Mouse (Mus musculus): ENCODE data around the gene Ppp1r37. TPM values are rescaled to one million over a fixed set of nuclear protein-coding genes. Genes with fewer than 3 reads are reported as not detected.
"Not testable (repeated sequence)": the region's sequence is repeated elsewhere in the genome, so short reads cannot be mapped to it uniquely, and the experiment has no call there.

Gene Ppp1r37
- total and polyA plus RNA-seq, 2 experiments from 2014 or later, result 28.1 to 127 TPM

DNA sequence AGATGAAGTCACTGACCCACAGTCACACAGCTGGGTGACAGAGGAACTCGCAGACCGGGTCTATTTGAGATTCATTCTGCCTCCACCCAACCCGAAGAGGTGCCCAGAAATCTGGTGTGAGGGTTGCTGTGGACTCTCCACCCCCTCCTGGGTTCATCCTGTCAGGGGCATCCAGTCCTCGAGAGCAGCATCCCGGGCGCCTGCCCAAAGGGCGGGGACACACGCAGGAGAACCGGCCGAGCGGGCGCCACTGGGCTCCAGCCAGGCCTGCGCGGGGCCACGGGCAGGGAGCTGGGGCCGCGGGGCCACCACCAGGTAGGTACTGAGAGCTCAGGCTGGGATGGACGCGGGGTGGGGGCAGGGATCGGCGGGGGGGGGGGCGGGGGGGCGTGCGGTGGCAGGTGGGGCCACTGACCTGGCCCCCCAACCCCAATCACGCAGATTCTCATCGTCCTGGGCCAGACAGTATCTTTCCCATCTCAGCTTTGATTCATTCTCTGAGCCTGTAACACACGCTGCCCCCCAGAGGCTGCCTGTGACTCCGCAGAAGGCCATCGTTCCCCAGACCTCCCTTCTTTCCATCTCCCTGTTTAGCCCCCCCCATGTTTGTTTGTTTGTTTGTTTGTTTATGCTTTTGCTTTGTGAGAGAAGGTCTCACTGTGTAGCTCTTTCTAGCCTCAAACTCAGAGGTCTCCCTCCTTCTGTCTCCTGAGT lies 45.1 kb downstream of the Ppp1r37 start, which contains the start of gene Nkpd1:
Gene Nkpd1 (plus strand): TSS at position 187 of the 714 bp plus-strand sequence.
- H3K36me3 ChIP-seq (ENCODE audit: insufficient read depth, low read length), result no peaks in the 10 kb centered on the region
- peaks cover 37% of the 10 kb centered on the region for H3K27me3 ChIP-seq (ENCODE audit: insufficient read depth, low read length)
- no peak within 1 kb of the TSS for H3K27ac ChIP-seq (ENCODE audit: low read depth, low read length)
- peak within 1 kb of the TSS; percentile 15; the same call in 1 of the 2 replicates for H3K4me3 ChIP-seq (ENCODE audit: low read depth, low read length)
- ATAC-seq (ENCODE audit: low FRiP score), result peak; percentile 21; the same call in 1 of the 2 replicates
- no peak for DNase-seq (ENCODE audit: low spot score)
- peak within 1 kb of the TSS; percentile 48 for H3K4me2 ChIP-seq (ENCODE audit: low read depth, low read length, poor library complexity, severe bottlenecking)
- H3K9ac ChIP-seq (replicated peaks; ENCODE audit: low read length, poor library complexity, severe bottlenecking), result peak within 1 kb of the TSS; percentile 47; the same call in 1 of the 2 replicates
- peaks cover 3% of the 10 kb centered on the region; the same call in 1 of the 2 replicates for H3K4me1 ChIP-seq (ENCODE audit: insufficient read depth, low read length)
- TF ChIP-seq CTCF (IDR thresholded peaks at IDR 0.05), result peak; percentile 70
- WGBS, result 7% methylated on average over 22 of the region's 29 CpGs
- no peaks in the 10 kb centered on the region for H3K9me3 ChIP-seq (ENCODE audit: low read length)

DNA sequence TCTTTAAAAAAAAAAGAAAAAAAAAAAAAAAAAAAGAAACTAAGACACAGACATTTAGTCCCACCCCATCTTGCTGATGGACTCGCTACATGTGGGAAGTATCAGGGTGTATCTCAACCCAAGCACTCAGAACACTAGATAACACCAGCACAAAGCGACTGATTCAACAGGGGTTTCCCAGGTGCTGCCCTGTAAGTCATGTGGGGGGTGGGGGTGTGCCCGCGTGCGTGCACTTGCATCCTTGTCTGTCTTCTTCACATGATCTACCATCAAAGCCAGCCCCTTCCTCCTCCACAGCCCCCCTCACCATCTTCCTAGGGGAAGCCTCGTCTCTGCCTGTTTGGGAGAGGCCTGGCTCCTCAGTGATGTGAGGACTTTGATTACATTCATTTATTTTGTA lies 50.5 kb downstream of the Ppp1r37 start:
- Histone ChIP-seq H3K4me2 (ENCODE audit: low read depth, low read length, poor library complexity, severe bottlenecking) (no peak overlapping the region), H3K9ac (replicated peaks; ENCODE audit: low read length, poor library complexity, severe bottlenecking) (no peak overlapping the region), H3K27me3 (ENCODE audit: insufficient read depth, low read length) (no peaks in the 10 kb centered on the region), H3K27ac (ENCODE audit: low read depth, low read length) (no peak overlapping the region), H3K4me1 (ENCODE audit: insufficient read depth, low read length) (peaks cover 3% of the 10 kb centered on the region; the same call in 1 of the 2 replicates), H3K4me3 (ENCODE audit: low read depth, low read length) (no peak overlapping the region), H3K36me3 (ENCODE audit: insufficient read depth, low read length) (no peaks in the 10 kb centered on the region), H3K9me3 (ENCODE audit: low read length) (no peaks in the 10 kb centered on the region)
- TF ChIP-seq CTCF (IDR thresholded peaks at IDR 0.05), result no peak
- no peak for DNase-seq (ENCODE audit: low spot score)
- ATAC-seq (ENCODE audit: low FRiP score), result no peak
- WGBS, result 81% methylated on average over 6 of the region's 6 CpGs

- WGBS, result 92% methylated on average over 6 of the region's 7 CpGs
- H3K4me1 ChIP-seq (ENCODE audit: insufficient read depth, low read length); ATAC-seq (ENCODE audit: low FRiP score); H3K4me2 ChIP-seq (ENCODE audit: low read depth, low read length, poor library complexity, severe bottlenecking); H3K27ac ChIP-seq (ENCODE audit: low read depth, low read length); H3K27me3 ChIP-seq (ENCODE audit: insufficient read depth, low read length); H3K9ac ChIP-seq (replicated peaks; ENCODE audit: low read length, poor library complexity, severe bottlenecking); DNase-seq (ENCODE audit: low spot score); H3K4me3 ChIP-seq (ENCODE audit: low read depth, low read length); H3K9me3 ChIP-seq (ENCODE audit: low read length); H3K36me3 ChIP-seq (ENCODE audit: insufficient read depth, low read length): not testable (repeated sequence)
Observed at GRCm38 (mm10) chr7:19511934-19512333, 50.9 kb downstream of the Ppp1r37 start.

- H3K27me3 ChIP-seq (ENCODE audit: insufficient read depth, low read length), result no peaks in the 10 kb centered on the region
- no peaks in the 10 kb centered on the region for H3K9me3 ChIP-seq (ENCODE audit: low read length)
- no peak overlapping the region; the same call in 1 of the 2 replicates for H3K4me2 ChIP-seq (ENCODE audit: low read depth, low read length, poor library complexity, severe bottlenecking)
- 97% methylated on average over 7 of the region's 7 CpGs for WGBS
- 0 out of 2 replicates have a peak overlapping the region, but pooled peaks have one; percentile 53 for H3K4me3 ChIP-seq (ENCODE audit: low read depth, low read length)
- peaks cover 3% of the 10 kb centered on the region; the same call in 1 of the 2 replicates for H3K4me1 ChIP-seq (ENCODE audit: insufficient read depth, low read length)
- H3K9ac ChIP-seq (replicated peaks; ENCODE audit: low read length, poor library complexity, severe bottlenecking), result no peak overlapping the region
- H3K27ac ChIP-seq (ENCODE audit: low read depth, low read length), result no peak overlapping the region
- ATAC-seq (ENCODE audit: low FRiP score), result no peak
- DNase-seq (ENCODE audit: low spot score), result no peak
- H3K36me3 ChIP-seq (ENCODE audit: insufficient read depth, low read length), result no peaks in the 10 kb centered on the region
- TF ChIP-seq CTCF (IDR thresholded peaks at IDR 0.05), result no peak
Observed at GRCm38 (mm10) chr7:19509786-19510185, 53.1 kb downstream of the Ppp1r37 start.

- Histone ChIP-seq H3K27ac (ENCODE audit: low read depth, low read length) (peak overlapping the region; percentile 78), H3K4me1 (ENCODE audit: insufficient read depth, low read length) (peaks cover 3% of the 10 kb centered on the region; the same call in 1 of the 2 replicates), H3K9me3 (ENCODE audit: low read length) (no peaks in the 10 kb centered on the region), H3K4me3 (ENCODE audit: low read depth, low read length) (peak overlapping the region; percentile 53), H3K9ac (replicated peaks; ENCODE audit: low read length, poor library complexity, severe bottlenecking) (peak overlapping the region; percentile 74), H3K4me2 (ENCODE audit: low read depth, low read length, poor library complexity, severe bottlenecking) (peak overlapping the region; percentile 93), H3K36me3 (ENCODE audit: insufficient read depth, low read length) (no peaks in the 10 kb centered on the region), H3K27me3 (ENCODE audit: insufficient read depth, low read length) (no peaks in the 10 kb centered on the region)
- 5% methylated on average over 15 of the region's 15 CpGs for WGBS
- DNase-seq (ENCODE audit: low spot score) (no peak), ATAC-seq (ENCODE audit: low FRiP score) (peak; percentile 29; the same call in 1 of the 2 replicates)
- no peak for TF ChIP-seq CTCF (IDR thresholded peaks at IDR 0.05)
Observed at GRCm38 (mm10) chr7:19508924-19509568, 53.8 kb downstream of the Ppp1r37 start.
